10 mouse cellular contexts compared by ENCODE assay signal in the genomic region with DNA sequence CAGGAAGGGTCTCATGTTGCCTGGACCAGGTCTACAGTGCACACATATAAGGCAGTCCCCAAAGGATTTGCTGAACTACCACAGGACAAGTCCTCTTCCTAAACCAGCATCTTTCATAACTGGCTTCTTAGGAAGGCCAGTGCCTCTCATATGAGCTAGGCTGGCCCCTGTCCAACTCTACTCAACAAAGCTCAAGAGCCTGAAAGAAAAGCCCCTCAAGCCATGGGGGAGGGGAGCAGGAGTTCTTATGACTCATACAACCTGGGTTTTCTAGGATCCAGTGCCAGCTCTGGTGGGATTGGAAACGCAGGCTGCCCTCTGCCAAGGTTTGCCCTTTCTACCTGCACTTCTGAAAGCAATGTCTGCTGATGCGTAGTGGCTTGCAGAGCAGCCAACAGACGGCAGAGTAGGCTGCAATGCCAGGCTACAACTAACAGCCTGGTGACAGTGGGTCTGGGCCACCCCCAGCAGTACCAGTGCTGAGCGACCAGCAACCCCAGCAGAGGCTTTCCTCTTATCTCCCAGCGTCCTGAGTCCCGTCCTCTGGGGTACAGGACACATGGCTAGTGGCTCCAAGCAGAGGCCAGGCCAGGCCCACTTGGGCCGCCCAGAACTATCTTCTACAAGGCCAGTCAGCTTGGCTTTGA.
DNase-seq lines count a peak whose midpoint lies in the region; ATAC-seq and TF ChIP-seq lines count a peak whose summit lies in the region.
"Had no signal": no experiment of that assay in that cellular context is flagged by ENCODE, and none has a peak within 500 bp of the region (broad histone marks: within the 10 kb centered on the region; RNA-seq: fewer than 3 reads in every experiment).

No protein-coding gene starts in this region.

- no peak overlapping the region for H3K4me3 ChIP-seq in heart, embryonic 14.5 days (ENCODE audit: control insufficient read depth in 1 of 2, insufficient read depth in 1 of 2, low read depth in 1 of 2, low read length in 2 of 2)
- H3K4me3 ChIP-seq in forebrain, postnatal 0 days (ENCODE audit: low read depth, low read length) = no peak overlapping the region

- WGBS in heart, embryonic 14.5 days = 37% methylated on average over 7 of the region's 7 CpGs
- WGBS in forebrain, postnatal 0 days = 51% methylated on average over 7 of the region's 7 CpGs

- H3K27me3 ChIP-seq in heart, embryonic 14.5 days (ENCODE audit: control insufficient read depth, insufficient read depth, low read length) = no peaks in the 10 kb centered on the region
- H3K27me3 ChIP-seq in Patski = no peaks in the 10 kb centered on the region
- H3K27me3 ChIP-seq in forebrain, postnatal 0 days (ENCODE audit: insufficient read depth, low read length) = no peaks in the 10 kb centered on the region

- CTCF ChIA-PET in Patski (lab: Charles Lee) = interaction anchor here (1.3 kb wide), 1 partner anchor 16 kb away, joined by 5 read pairs; no protein-coding TSS in a partner anchor

- in situ Hi-C loops in Patski (cut with MboI; ENCODE audit: low pct_unique_long_range_greater_than_20kb) = no loop called here

- H3K9ac ChIP-seq in heart, embryonic 14.5 days (ENCODE audit: low read length) = no peak overlapping the region
- H3K9ac ChIP-seq in forebrain, postnatal 0 days = no peak overlapping the region
- H3K9ac ChIP-seq: liver, embryonic 14.5 days had no signal

- intact Hi-C loops in heart, postnatal 25 days (cut with DNase I) = no loop called here

- H3K27ac ChIP-seq in heart, embryonic 14.5 days (replicated peaks in 1 of 2; ENCODE audit: control insufficient read depth in 1 of 2, insufficient read depth in 1 of 2, low read depth in 2 of 2, low read length in 2 of 2) = peak overlapping the region; percentile 14 to 19; a peak in 2 of 4 replicates
- H3K27ac ChIP-seq in forebrain, postnatal 0 days (ENCODE audit: low read depth, low read length) = no peak overlapping the region; the same call in 1 of the 2 replicates
- H3K27ac ChIP-seq: liver, embryonic 14.5 days had no signal

- ATAC-seq in heart, embryonic 14.5 days (ENCODE audit: insufficient number of reproducible peaks, insufficient read depth, low FRiP score, low read depth) = peak; percentile 36; the same call in 1 of the 2 replicates
- ATAC-seq in Patski = peak; percentile 15
- peak; percentile 25; the same call in 1 of the 2 replicates for ATAC-seq in forebrain, postnatal 0 days
- ATAC-seq in megakaryocyte-erythroid progenitor cell, adult 5-6 weeks (replicated peaks; ENCODE audit: low FRiP score, low TSS enrichment, poor library complexity, severe bottlenecking) = no peak

- H3K4me2 ChIP-seq in heart, embryonic 14.5 days (ENCODE audit: low read length) = no peak overlapping the region
- H3K4me2 ChIP-seq in forebrain, postnatal 0 days (ENCODE audit: low read depth) = no peak overlapping the region

- H3K9me3 ChIP-seq in heart, embryonic 14.5 days (ENCODE audit: control insufficient read depth, low read length) = no peaks in the 10 kb centered on the region
- H3K9me3 ChIP-seq in forebrain, postnatal 0 days (ENCODE audit: low read length) = no peaks in the 10 kb centered on the region

- POLR2A ChIA-PET in Patski (lab: Charles Lee) = no interaction called here

- H3K4me1 ChIP-seq in heart, embryonic 14.5 days (ENCODE audit: control insufficient read depth in 2 of 2, insufficient read depth in 2 of 2, low read length in 2 of 2) = peaks cover 15 to 24% of the 10 kb centered on the region in 2 experiments
- H3K4me1 ChIP-seq in forebrain, postnatal 0 days (ENCODE audit: insufficient read depth) = no peaks in the 10 kb centered on the region

- TF ChIP-seq CTCF in Patski (IDR thresholded peaks at IDR 0.05) = no peak
- no peak for TF ChIP-seq CTCF in forebrain, postnatal 0 days (IDR thresholded peaks at IDR 0.05; ENCODE audit: low read depth)

- DNase-seq in heart, postnatal 25 days (ENCODE audit: low spot score) = no peak
- peak; percentile 48 for DNase-seq in Patski (ENCODE audit: low read depth, low spot score)
- DNase-seq in forebrain, postnatal 0 days = peak; percentile 58
- DNase-seq in lung, postnatal 36 days = peak; percentile 56
- DNase-seq in thymus, adult 18-20 months = no peak
- DNase-seq in embryo, embryonic 10 days (ENCODE audit: low spot score) = no peak
- DNase-seq: kidney, adult 2 months had no signal

- H3K36me3 ChIP-seq in heart, embryonic 14.5 days (ENCODE audit: control insufficient read depth, insufficient read depth, low read length) = no peaks in the 10 kb centered on the region
- peaks cover 31% of the 10 kb centered on the region for H3K36me3 ChIP-seq in forebrain, postnatal 0 days (ENCODE audit: insufficient read depth)

Comparison
In these comparisons a context has a peak if more than half of its experiments do, and no peak if none do; other contexts are left out.
1. DNase-seq: peak in Patski (single experiment), forebrain, postnatal 0 days (single experiment) and lung, postnatal 36 days (single experiment); none in heart, postnatal 25 days (single experiment), thymus, adult 18-20 months (0 of 2) and embryo, embryonic 10 days (single experiment).